Mouse (Mus musculus): ENCODE results near the gene Olfr392. TPM values are rescaled to one million over a fixed set of nuclear protein-coding genes. Genes with fewer than 3 reads are reported as not detected.

Olfr392 gene
- polyA plus RNA-seq (2017; shearing (Covaris generic)) = 0.27 TPM

GRCm38 (mm10) chr11:73816949-73817348, at the start of gene Olfr392:
Gene Olfr392, minus strand, starts transcription at chr11:73817049.

DNA sequence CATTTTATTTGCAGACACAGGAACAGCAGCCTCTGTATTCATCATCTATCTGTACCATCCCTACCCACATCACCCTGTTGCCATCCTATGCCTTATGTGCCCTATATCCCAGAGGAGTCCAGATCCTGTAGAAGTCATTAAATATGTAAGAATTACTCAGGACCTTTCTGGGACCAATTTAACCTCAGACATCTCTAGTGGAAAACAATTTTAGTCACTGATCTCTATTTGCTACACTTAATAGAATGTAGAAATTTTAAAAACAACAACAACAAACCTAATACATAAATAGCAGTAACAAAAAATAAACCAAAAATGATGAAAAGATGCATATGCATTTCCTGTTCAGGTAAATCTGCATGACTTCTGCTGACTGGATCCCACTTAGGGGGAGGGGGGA, 34.5 kb upstream of the Olfr392 start, which contains the start of gene Olfr393:
Gene Olfr393, minus strand, starts transcription at position 101 of the 400 bp plus-strand sequence.

DNA sequence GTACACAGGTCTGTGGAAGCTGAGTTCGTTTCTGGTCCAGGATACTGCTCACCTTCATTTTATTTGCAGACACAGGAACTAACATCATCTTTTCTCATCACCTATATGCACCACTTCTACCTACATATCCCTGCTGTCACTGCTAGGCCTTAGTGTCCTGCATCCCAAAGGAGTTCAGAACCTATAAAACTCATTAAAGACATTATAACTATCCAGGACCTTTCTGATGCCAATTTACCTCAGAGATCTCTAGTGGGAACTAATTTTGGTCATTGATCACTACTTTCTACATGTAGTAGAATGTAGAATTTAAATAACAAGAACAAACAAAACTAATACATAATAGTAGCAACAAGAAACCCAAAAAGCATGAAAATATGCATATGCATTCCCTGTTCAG, 13.9 kb downstream of the Olfr392 start, which contains the start of gene Olfr391-ps:
Gene Olfr391-ps, minus strand, starts transcription at position 101 of the 400 bp plus-strand sequence.

DNA sequence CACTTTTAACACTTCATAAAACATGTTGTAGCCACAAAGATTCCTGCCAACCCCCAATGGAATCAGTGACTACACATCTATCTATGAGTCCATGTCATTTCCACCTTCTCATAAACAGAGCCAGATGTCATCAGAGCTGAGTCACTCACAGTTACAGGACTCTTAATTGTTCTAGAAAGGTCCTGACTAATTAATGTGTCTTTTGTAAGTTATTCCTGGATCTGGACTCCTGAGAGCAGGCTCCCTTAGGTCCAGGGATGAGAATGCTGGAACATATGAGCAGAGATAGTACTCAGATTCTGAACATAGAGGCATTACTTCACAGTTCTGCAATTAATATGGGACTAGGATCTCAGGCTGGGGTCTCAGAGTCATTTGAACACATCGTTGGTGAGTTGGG, 34.2 kb downstream of the Olfr392 start, which contains the start of gene Olfr390:
Gene Olfr390, plus strand, starts transcription at position 301 of the 400 bp plus-strand sequence.

GRCm38 (mm10) chr11:73780613-73781012, 36.2 kb downstream of the Olfr392 start, which contains the start of gene Olfr389:
Gene Olfr389, minus strand, starts transcription at chr11:73780713.

Other genes starting within 250 kb of the Olfr392 start
- gene Olfr385, start 224.0 kb downstream of the Olfr392 start, polyA plus RNA-seq (2017; shearing (Covaris generic)) = not detected
- not detected for gene Olfr384, start 218.5 kb downstream of the Olfr392 start, polyA plus RNA-seq (2017; shearing (Covaris generic))
- gene Zfp735, start 128.3 kb downstream of the Olfr392 start, polyA plus RNA-seq (2017; shearing (Covaris generic)) = not detected
- gene Olfr389, start 36.3 kb downstream of the Olfr392 start, polyA plus RNA-seq (2017; shearing (Covaris generic)) = not detected
- not detected for gene Olfr390, start 34.1 kb downstream of the Olfr392 start, polyA plus RNA-seq (2017; shearing (Covaris generic))
- gene Olfr391-ps, start 14.0 kb downstream of the Olfr392 start, polyA plus RNA-seq (2017; shearing (Covaris generic)) = not detected
- gene Olfr393, start 34.4 kb upstream of the Olfr392 start, polyA plus RNA-seq (2017; shearing (Covaris generic)) = not detected
- not detected for gene Olfr394, start 73.7 kb upstream of the Olfr392 start, polyA plus RNA-seq (2017; shearing (Covaris generic))
- gene Olfr395, start 92.2 kb upstream of the Olfr392 start, polyA plus RNA-seq (2017; shearing (Covaris generic)) = not detected
- not detected for gene Olfr23, start 119.6 kb upstream of the Olfr392 start, polyA plus RNA-seq (2017; shearing (Covaris generic))
- gene Olfr397, start 143.8 kb upstream of the Olfr392 start, polyA plus RNA-seq (2017; shearing (Covaris generic)) = not detected
- gene Olfr398, start 173.4 kb upstream of the Olfr392 start, polyA plus RNA-seq (2017; shearing (Covaris generic)) = 0.07 TPM
- gene Olfr139, start 239.5 kb upstream of the Olfr392 start, polyA plus RNA-seq (2017; shearing (Covaris generic)) = not detected
- gene Olfr399, start 239.6 kb upstream of the Olfr392 start, polyA plus RNA-seq (2017; shearing (Covaris generic)) = not detected

All from effector memory CD4-positive, alpha-beta T cell, adult 7 months (primary cell).